Mouse (Mus musculus) stomach, embryonic 14.5 days (tissue): Measurements from ENCODE around the gene Vac14. TPM values are rescaled to one million over a fixed set of nuclear protein-coding genes. Genes with fewer than 3 reads are reported as not detected.

ENCODE experiments used
- ATAC-seq: fragments of 200-750 bp; cut with Nextera tagmentation; 2 replicates; pipeline ENCODE4 v1.8.0; 2017; ENCODE audit warnings: low read depth, moderate TSS enrichment; ENCODE audit not compliant: insufficient number of reproducible peaks, insufficient read depth, low FRiP score
- H3K27ac ChIP-seq: fragments of 300-500 bp; sonication (generic); 2 replicates; pipeline ENCODE4 v1.5.1; 2014; ENCODE audit warnings: mild to moderate bottlenecking, low read length, moderate library complexity, mixed read lengths
- H3K27me3 ChIP-seq: fragments of 300-500 bp; sonication (generic); 2 replicates; pipeline ENCODE4 v1.6.1; 2014; ENCODE audit warnings: low read length, control low read depth, mixed read lengths; ENCODE audit not compliant: control insufficient read depth, insufficient read depth
- H3K36me3 ChIP-seq: fragments of 300-500 bp; sonication (generic); 2 replicates; pipeline ENCODE4 v1.6.1; 2014; ENCODE audit warnings: mild to moderate bottlenecking, control low read depth, low read length, moderate library complexity, mixed read lengths; ENCODE audit not compliant: control insufficient read depth, insufficient read depth
- H3K4me1 ChIP-seq: fragments of 300-500 bp; sonication (generic); 2 replicates; pipeline ENCODE4 v1.6.1; 2014; ENCODE audit warnings: low read length, control low read depth, mixed read lengths; ENCODE audit not compliant: control insufficient read depth, insufficient read depth
- H3K4me2 ChIP-seq: fragments of 300-500 bp; sonication (generic); replicated peaks from 2 replicates; pipeline ENCODE4 v1.6.1; 2014; ENCODE audit warnings: low read depth, low read length, control low read depth
- H3K4me3 ChIP-seq: fragments of 300-500 bp; sonication (generic); 2 replicates; pipeline ENCODE4 v1.5.1; 2014; ENCODE audit warnings: low read depth, low read length, control low read depth
- H3K9ac ChIP-seq: fragments of 300-500 bp; sonication (generic); replicated peaks from 2 replicates; pipeline ENCODE4 v1.6.1; 2014; ENCODE audit warnings: low read depth, mild to moderate bottlenecking, control low read depth, low read length, moderate library complexity, mixed read lengths
- H3K9me3 ChIP-seq: fragments of 300-500 bp; sonication (generic); 2 replicates; pipeline ENCODE4 v1.6.1; 2016; ENCODE audit warnings: low read depth, low read length, control low read depth; ENCODE audit not compliant: control insufficient read depth
- whole genome bisulfite sequencing: fragments of 180-500 bp; shearing (Covaris S2); extraction: QIAGEN DNeasy Blood & Tissue Kit; methylation state at CpG from one replicate; pipeline ENCODE4 v1.1.7; 2014; 5-methylcytosine and 5-hydroxymethylcytosine counted together
- polyA plus RNA-seq: library from polyadenylated mRNA; unstranded; fragments of >200 nt; fragmentation: Nextera tagmentation; extraction: Ambion mirVana; gene quantifications from 2 replicates; pipeline ENCODE4 v1.2.1, GENCODE M21; 2014

The Vac14 gene
- polyA plus RNA-seq, 1 experiment from 2014 or later: 18.7 TPM

GRCm38 (mm10) chr8:110698098-110698497 is 79.7 kb downstream of the Vac14 start:
- Histone ChIP-seq H3K27ac (no peak overlapping the region), H3K27me3 (no peaks in the 10 kb centered on the region), H3K4me3 (no peak overlapping the region), H3K9me3 (no peaks in the 10 kb centered on the region), H3K9ac (no peak overlapping the region), H3K4me1 (peaks cover 7% of the 10 kb centered on the region; the same call in 1 of the 2 replicates), H3K36me3 (no peaks in the 10 kb centered on the region), H3K4me2 (no peak overlapping the region)
- WGBS: 66% methylated on average over 1 of the region's 1 CpGs
- ATAC-seq: no peak

GRCm38 (mm10) chr8:110699501-110699900 is 81.1 kb downstream of the Vac14 start:
- no peak for ATAC-seq
- Histone ChIP-seq H3K4me2 (no peak overlapping the region), H3K27ac (no peak overlapping the region)

GRCm38 (mm10) chr8:110700561-110700960 is 82.2 kb downstream of the Vac14 start:
- H3K4me3 ChIP-seq: no peak overlapping the region
- H3K27me3 ChIP-seq: no peaks in the 10 kb centered on the region
- H3K27ac ChIP-seq: no peak overlapping the region
- no peak overlapping the region for H3K9ac ChIP-seq
- ATAC-seq: no peak
- 93% methylated on average over 2 of the region's 2 CpGs for WGBS
- H3K9me3 ChIP-seq: no peaks in the 10 kb centered on the region
- H3K36me3 ChIP-seq: no peaks in the 10 kb centered on the region
- H3K4me2 ChIP-seq: no peak overlapping the region
- peaks cover 22% of the 10 kb centered on the region for H3K4me1 ChIP-seq

More at GRCm38 (mm10) chr8:110699501-110699900, 81.1 kb downstream of the Vac14 start:
- H3K4me1 ChIP-seq: peaks cover 20% of the 10 kb centered on the region
- H3K4me3 ChIP-seq: no peak overlapping the region
- H3K27me3 ChIP-seq: no peaks in the 10 kb centered on the region
- no peaks in the 10 kb centered on the region for H3K9me3 ChIP-seq
- WGBS: 80% methylated on average over 7 of the region's 7 CpGs
- H3K36me3 ChIP-seq: no peaks in the 10 kb centered on the region
- no peak overlapping the region for H3K9ac ChIP-seq

- Histone ChIP-seq H3K9ac (no peak overlapping the region), H3K9me3 (no peaks in the 10 kb centered on the region), H3K4me1 (peaks cover 25% of the 10 kb centered on the region), H3K36me3 (no peaks in the 10 kb centered on the region), H3K4me2 (no peak overlapping the region), H3K4me3 (no peak overlapping the region), H3K27me3 (no peaks in the 10 kb centered on the region), H3K27ac (peak overlapping the region; percentile 90)
- WGBS: 34% methylated on average over 9 of the region's 9 CpGs
- ATAC-seq: peak; percentile 82; the same call in 1 of the 2 replicates
Measured at GRCm38 (mm10) chr8:110702636-110703459, 84.5 kb downstream of the Vac14 start.

- Histone ChIP-seq H3K27ac (peak overlapping the region; percentile 90), H3K36me3 (no peaks in the 10 kb centered on the region), H3K4me1 (peaks cover 25% of the 10 kb centered on the region), H3K4me2 (no peak overlapping the region), H3K4me3 (no peak overlapping the region), H3K9ac (no peak overlapping the region), H3K27me3 (no peaks in the 10 kb centered on the region), H3K9me3 (no peaks in the 10 kb centered on the region)
- no peak for ATAC-seq
- 64% methylated on average over 9 of the region's 9 CpGs for WGBS
Measured at GRCm38 (mm10) chr8:110703460-110704061, 85.2 kb downstream of the Vac14 start.

- no peaks in the 10 kb centered on the region for H3K36me3 ChIP-seq
- WGBS: 88% methylated on average over 3 of the region's 3 CpGs
- H3K27ac ChIP-seq: peak overlapping the region; percentile 90
- H3K27me3 ChIP-seq: no peaks in the 10 kb centered on the region
- no peak for ATAC-seq
- H3K4me2 ChIP-seq: no peak overlapping the region
- H3K4me1 ChIP-seq: peaks cover 25% of the 10 kb centered on the region
- no peaks in the 10 kb centered on the region for H3K9me3 ChIP-seq
- H3K4me3 ChIP-seq: no peak overlapping the region
- no peak overlapping the region for H3K9ac ChIP-seq
Measured at GRCm38 (mm10) chr8:110704103-110704502, 85.7 kb downstream of the Vac14 start.

GRCm38 (mm10) chr8:110705391-110706287 is 87.3 kb downstream of the Vac14 start:
- H3K27ac ChIP-seq: no peak overlapping the region
- H3K9ac ChIP-seq: no peak overlapping the region
- no peaks in the 10 kb centered on the region for H3K27me3 ChIP-seq
- WGBS: 63% methylated on average over 14 of the region's 14 CpGs
- peaks cover 31% of the 10 kb centered on the region for H3K4me1 ChIP-seq
- H3K4me3 ChIP-seq: no peak overlapping the region
- H3K4me2 ChIP-seq: no peak overlapping the region
- H3K36me3 ChIP-seq: no peaks in the 10 kb centered on the region
- ATAC-seq: no peak
- no peaks in the 10 kb centered on the region for H3K9me3 ChIP-seq

- Histone ChIP-seq H3K27ac (no peak overlapping the region), H3K9ac (no peak overlapping the region), H3K36me3 (no peaks in the 10 kb centered on the region), H3K4me1 (peaks cover 37% of the 10 kb centered on the region), H3K27me3 (no peaks in the 10 kb centered on the region), H3K4me2 (no peak overlapping the region), H3K4me3 (no peak overlapping the region), H3K9me3 (no peaks in the 10 kb centered on the region)
- WGBS: 86% methylated on average over 3 of the region's 3 CpGs
- no peak for ATAC-seq
Measured at GRCm38 (mm10) chr8:110706288-110706870, 88.0 kb downstream of the Vac14 start.
